Mouse (Mus musculus) adipose tissue, adult 10 weeks (tissue): ENCODE measurements around the gene Duxf3. TPM values are rescaled to one million over a fixed set of nuclear protein-coding genes. Genes with fewer than 3 reads are reported as not detected.

ENCODE experiments used
- polyA plus RNA-seq: library from polyadenylated mRNA; stranded (reverse); fragments of 350-450 nt; fragmentation: Illumina TruSeq; extraction: RNeasy Lipid Tissue Mini Kit (QIAGEN cat#74804); gene quantifications from one replicate; pipeline ENCODE4 v1.2.3, GENCODE M21; 2014; ENCODE audit warnings: low read depth, low replicate concordance

The Duxf3 gene
- not detected for polyA plus RNA-seq

GRCm38 (mm10) chr10:58232641-58232969 lies at the start of gene Duxf3:
Gene Duxf3 (minus strand): TSS chr10:58232675.

GRCm38 (mm10) chr10:58255213-58255892 lies 22.9 kb upstream of the Duxf3 start, which contains the start of gene Gcc2:
Gene Gcc2 (plus strand): TSS chr10:58255497.

GRCm38 (mm10) chr10:58236613-58237012 lies 4.1 kb upstream of the Duxf3 start, which contains the start of gene Gm4981:
Gene Gm4981 (minus strand): TSS chr10:58236701.

GRCm38 (mm10) chr10:58224827-58225785 lies 7.4 kb downstream of the Duxf3 start, which contains the start of gene AW822073:
Gene AW822073 (minus strand): TSS chr10:58224930.

Other genes starting within 250 kb of the Duxf3 start
- not detected for gene AW822073, start 7.7 kb downstream of the Duxf3 start, polyA plus RNA-seq
- gene Gm4981, start 4.0 kb upstream of the Duxf3 start, polyA plus RNA-seq, result not detected
- gene Gcc2, start 22.8 kb upstream of the Duxf3 start, polyA plus RNA-seq, result 25.4 TPM
- 34.4 TPM for gene Lims1, start 90.8 kb upstream of the Duxf3 start, polyA plus RNA-seq
- gene Ranbp2, start 214.2 kb upstream of the Duxf3 start, polyA plus RNA-seq, result 24.3 TPM